Comparison of ENCODE assay signal across 9 mouse cellular contexts in the genomic region with DNA sequence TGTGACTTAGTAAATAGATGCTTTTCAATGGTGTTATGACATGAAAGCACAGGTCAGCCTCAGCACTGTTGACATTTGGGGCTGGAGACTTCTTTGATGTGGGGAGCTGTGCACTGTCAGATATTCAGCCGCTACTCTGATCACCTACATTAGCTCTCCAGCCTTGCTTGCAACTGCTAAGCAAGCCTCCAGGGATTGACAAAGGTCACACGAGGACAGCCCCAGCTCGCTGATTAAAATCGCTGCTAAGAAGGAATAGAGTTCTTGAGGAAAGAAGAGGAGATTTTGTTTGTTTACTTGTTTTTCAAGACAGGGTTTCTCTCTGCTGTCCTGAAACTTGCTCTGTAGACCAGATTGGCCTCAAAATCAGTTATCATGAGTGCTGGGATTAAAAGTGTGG.
A peak's percentile ranks its signal among the peaks of the same experiment; 100 is the strongest.
DNase-seq lines count a peak whose midpoint lies in the region; ATAC-seq and TF ChIP-seq lines count a peak whose summit lies in the region.
"Had no signal": no experiment of that assay in that cellular context is flagged by ENCODE, and none has a peak within 500 bp of the region (broad histone marks: within the 10 kb centered on the region; RNA-seq: fewer than 3 reads in every experiment).

No protein-coding gene starts in this region.

- H3K4me2 ChIP-seq in heart, embryonic 13.5 days = 0 out of 2 replicates have a peak overlapping the region, but pooled peaks have one; percentile 82
- no peak overlapping the region for H3K4me2 ChIP-seq in embryonic facial prominence, embryonic 11.5 days (ENCODE audit: low read depth, low read length)
- peak overlapping the region; percentile 67; the same call in 1 of the 2 replicates for H3K4me2 ChIP-seq in limb, embryonic 14.5 days (replicated peaks; ENCODE audit: low read depth, low read length, severe bottlenecking)

- no peak overlapping the region for H3K4me3 ChIP-seq in heart, embryonic 13.5 days
- H3K4me3 ChIP-seq in embryonic facial prominence, embryonic 11.5 days (ENCODE audit: low read depth, low read length) = no peak overlapping the region
- no peak overlapping the region for H3K4me3 ChIP-seq in limb, embryonic 14.5 days (replicated peaks; ENCODE audit: low read length)

- H3K27me3 ChIP-seq in heart, embryonic 13.5 days (replicated peaks) = no peaks in the 10 kb centered on the region
- no peaks in the 10 kb centered on the region for H3K27me3 ChIP-seq in embryonic facial prominence, embryonic 11.5 days (ENCODE audit: control insufficient read depth, insufficient read depth, low read length)
- no peaks in the 10 kb centered on the region for H3K27me3 ChIP-seq in limb, embryonic 14.5 days (ENCODE audit: control insufficient read depth, insufficient read depth, low read length)

- no peak for DNase-seq in heart, adult 8-10 months (ENCODE audit: low spot score)
- peak; percentile 3 for DNase-seq in Muller cell, postnatal 12 days (ENCODE audit: inconsistent ontology term)
- peak; percentile 20 for DNase-seq in embryonic facial prominence, embryonic 11.5 days (ENCODE audit: low spot score)
- DNase-seq in limb, embryonic 14.5 days (ENCODE audit: low spot score) = no peak
- no peak for DNase-seq in frontal cortex, postnatal 25 days (ENCODE audit: low spot score in 2 of 2)
- DNase-seq in frontal cortex, adult 2 months (ENCODE audit: extremely low spot score in 1 of 2, low spot score in 1 of 2) = no peak
- DNase-seq in thymus, postnatal 14 days = no peak
- DNase-seq: gastrocnemius, postnatal 10 days had no signal

- H3K9ac ChIP-seq in heart, embryonic 13.5 days = no peak overlapping the region
- H3K9ac ChIP-seq in embryonic facial prominence, embryonic 11.5 days (replicated peaks; ENCODE audit: low read length) = no peak overlapping the region
- H3K9ac ChIP-seq in limb, embryonic 14.5 days (ENCODE audit: low read depth, low read length, severe bottlenecking) = no peak overlapping the region

- no peak for TF ChIP-seq POLR2A in limb, embryonic 14.5 days (IDR thresholded peaks at IDR 0.05; ENCODE audit: borderline replicate concordance, extremely low read depth, insufficient read depth, insufficient read length)

- no peak overlapping the region for H3K27ac ChIP-seq in heart, embryonic 13.5 days (replicated peaks)
- H3K27ac ChIP-seq in embryonic facial prominence, embryonic 11.5 days (replicated peaks; ENCODE audit: low read depth, low read length) = no peak overlapping the region
- H3K27ac ChIP-seq in limb, embryonic 14.5 days (replicated peaks; ENCODE audit: low read depth, low read length) = no peak overlapping the region

- H3K36me3 ChIP-seq in heart, embryonic 13.5 days = no peaks in the 10 kb centered on the region
- no peaks in the 10 kb centered on the region for H3K36me3 ChIP-seq in embryonic facial prominence, embryonic 11.5 days (replicated peaks; ENCODE audit: control insufficient read depth, insufficient read depth, low read depth, low read length)
- no peaks in the 10 kb centered on the region for H3K36me3 ChIP-seq in limb, embryonic 14.5 days (ENCODE audit: control insufficient read depth, insufficient read depth, low read length)

- peaks cover 9% of the 10 kb centered on the region for H3K4me1 ChIP-seq in heart, embryonic 13.5 days
- no peaks in the 10 kb centered on the region for H3K4me1 ChIP-seq in embryonic facial prominence, embryonic 11.5 days (ENCODE audit: control insufficient read depth, insufficient read depth, low read length)
- 0 out of 2 replicates have a peak, but pooled peaks cover 3% of the 10 kb centered on the region for H3K4me1 ChIP-seq in limb, embryonic 14.5 days (ENCODE audit: control insufficient read depth, insufficient read depth, low read length)

- WGBS in heart, embryonic 13.5 days = 48% methylated on average over 4 of the region's 4 CpGs
- 20% methylated on average over 4 of the region's 4 CpGs for WGBS in embryonic facial prominence, embryonic 11.5 days
- WGBS in limb, embryonic 14.5 days = 37% methylated on average over 4 of the region's 4 CpGs

- H3K9me3 ChIP-seq in heart, embryonic 13.5 days = 0 out of 2 replicates have a peak, but pooled peaks cover 3% of the 10 kb centered on the region
- H3K9me3 ChIP-seq in embryonic facial prominence, embryonic 11.5 days (replicated peaks; ENCODE audit: control insufficient read depth, low read length) = no peaks in the 10 kb centered on the region
- H3K9me3 ChIP-seq in limb, embryonic 14.5 days (ENCODE audit: control insufficient read depth, low read length) = no peaks in the 10 kb centered on the region

- ATAC-seq in heart, embryonic 13.5 days (ENCODE audit: extremely low read depth, insufficient number of reproducible peaks, low FRiP score, low TSS enrichment) = no peak
- ATAC-seq in embryonic facial prominence, embryonic 11.5 days (replicated peaks; ENCODE audit: insufficient number of reproducible peaks, low FRiP score, low TSS enrichment, low read depth) = no peak
- no peak for ATAC-seq in limb, embryonic 14.5 days (ENCODE audit: low FRiP score, low read depth)

Comparison
In these comparisons a context has a peak if more than half of its experiments do, and no peak if none do; other contexts are left out.
1. DNase-seq: peak in Muller cell, postnatal 12 days (single experiment) and embryonic facial prominence, embryonic 11.5 days (single experiment); none in heart, adult 8-10 months (single experiment), limb, embryonic 14.5 days (single experiment), frontal cortex, postnatal 25 days (0 of 2), frontal cortex, adult 2 months (0 of 2) and thymus, postnatal 14 days (single experiment).